Mouse (Mus musculus) lung, postnatal 14 days (tissue): ENCODE measurements at regions not wholly inside any gene's neighbourhood (a gene's known extent, or its start where the extent isn't known, plus 50 kb on each side); places are given as distances from the start of the nearest gene placed in this dataset.

Experiments used
- DNase-seq: peaks from one replicate; pipeline ENCODE4 v3.0.0; 2021

DNA sequence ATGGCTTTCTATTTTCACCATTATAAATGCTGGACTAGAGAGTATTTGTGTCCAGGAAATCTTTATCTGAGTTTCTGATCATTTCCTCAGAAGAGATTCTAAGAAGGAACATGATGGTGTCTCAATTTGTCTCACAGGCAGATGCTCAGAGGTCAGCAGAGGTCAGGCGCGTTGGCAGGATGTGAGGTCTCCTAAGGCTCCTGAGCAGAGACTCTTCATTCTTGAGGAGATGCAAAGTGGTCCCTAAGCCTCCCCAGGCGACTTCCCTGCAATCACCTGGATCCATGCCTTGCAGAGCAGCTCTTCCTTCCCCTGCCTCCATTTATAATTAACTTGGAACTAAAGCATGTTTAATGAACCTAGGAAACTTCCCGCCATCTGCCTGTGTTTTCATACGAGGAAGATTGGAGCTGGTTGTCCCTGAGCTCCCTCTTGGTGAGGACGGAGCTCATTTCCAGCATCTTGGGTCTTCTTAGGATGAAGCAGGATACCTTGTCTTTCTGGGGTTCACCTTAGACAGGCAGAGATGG lies 71.8 kb downstream of the Arf2 start:
- no peak for DNase-seq

DNA sequence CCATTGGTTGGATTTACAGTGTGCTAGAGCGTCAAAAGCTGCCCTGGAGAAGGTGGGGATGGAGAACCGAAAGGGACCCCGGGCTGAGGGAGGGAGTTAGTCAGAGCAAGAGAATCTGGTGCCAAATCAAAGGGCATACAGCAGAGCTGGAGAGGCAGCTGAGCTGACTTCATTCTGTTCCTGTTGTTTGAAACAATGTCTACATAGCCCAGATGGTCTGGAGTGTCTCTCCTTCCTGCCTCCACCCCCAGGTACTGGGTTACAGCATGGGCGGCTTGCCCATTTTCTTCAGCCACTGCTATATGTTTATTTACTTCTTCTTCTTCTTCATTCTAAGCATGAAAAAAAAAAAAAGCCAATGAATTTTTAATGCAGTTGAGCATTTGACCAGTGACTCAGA lies 78.7 kb downstream of the Arf2 start:
- no peak for DNase-seq

DNA sequence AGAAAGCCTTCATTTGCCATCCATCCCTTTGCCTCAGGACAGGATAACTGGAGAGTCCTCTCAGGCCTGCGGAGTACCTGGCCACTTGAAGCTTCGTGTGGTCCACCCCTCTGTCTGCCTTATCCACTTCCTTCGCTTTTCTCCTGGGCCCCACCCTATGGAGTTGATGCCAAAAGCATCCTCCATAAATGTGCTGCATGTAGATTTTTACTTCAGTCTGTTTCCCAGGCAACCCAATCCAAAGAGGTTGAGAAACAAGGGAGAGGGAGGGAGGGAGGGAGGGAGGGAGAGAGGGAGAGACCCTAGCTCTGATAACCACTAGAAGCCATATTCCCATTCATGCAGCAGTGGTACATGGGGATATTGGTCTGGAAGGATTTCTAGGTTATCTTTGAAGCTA lies 80.7 kb upstream of the Crhr1 start:
- no peak for DNase-seq

DNA sequence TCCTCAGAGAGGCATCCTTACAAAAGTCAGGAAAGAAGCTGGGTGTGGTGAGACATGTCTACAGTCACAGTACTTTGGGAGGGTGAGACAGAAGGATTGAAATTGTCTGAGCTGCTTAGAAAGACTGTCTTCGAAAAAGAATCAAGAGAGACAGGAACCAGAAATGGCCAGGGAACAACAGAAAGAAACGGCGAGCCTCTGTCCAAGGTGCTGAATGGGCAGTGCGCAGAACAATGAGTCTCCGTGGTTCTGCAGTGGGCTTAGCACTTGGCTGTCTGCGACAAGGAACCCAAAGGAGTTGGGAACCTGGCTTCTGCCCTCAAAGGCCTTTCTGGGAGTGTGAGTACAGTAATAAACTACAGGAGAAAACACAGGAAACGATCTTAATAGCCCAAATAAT lies 79.4 kb upstream of the Crhr1 start:
- peak; percentile 14 for DNase-seq

DNA sequence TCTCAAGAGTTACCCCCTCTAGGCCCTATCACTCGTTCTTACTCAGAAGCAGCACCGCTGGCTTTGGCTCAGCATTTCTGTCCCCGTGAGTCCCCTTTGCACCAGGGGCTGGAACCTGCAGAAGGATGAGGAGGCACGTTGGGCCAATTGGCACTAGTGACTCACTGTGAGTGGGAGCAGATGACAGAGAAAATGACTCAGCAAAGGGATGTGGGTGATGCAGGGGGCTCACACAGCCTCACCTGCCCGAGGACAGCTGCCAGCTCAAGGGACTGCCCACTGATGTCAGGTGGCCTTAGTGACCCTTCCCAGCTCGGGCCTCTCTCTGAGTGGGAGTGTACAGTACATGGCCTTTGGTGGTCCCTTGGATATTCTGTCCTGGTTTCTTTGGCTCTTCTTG lies 76.7 kb upstream of the Crhr1 start:
- DNase-seq, result no peak

DNA sequence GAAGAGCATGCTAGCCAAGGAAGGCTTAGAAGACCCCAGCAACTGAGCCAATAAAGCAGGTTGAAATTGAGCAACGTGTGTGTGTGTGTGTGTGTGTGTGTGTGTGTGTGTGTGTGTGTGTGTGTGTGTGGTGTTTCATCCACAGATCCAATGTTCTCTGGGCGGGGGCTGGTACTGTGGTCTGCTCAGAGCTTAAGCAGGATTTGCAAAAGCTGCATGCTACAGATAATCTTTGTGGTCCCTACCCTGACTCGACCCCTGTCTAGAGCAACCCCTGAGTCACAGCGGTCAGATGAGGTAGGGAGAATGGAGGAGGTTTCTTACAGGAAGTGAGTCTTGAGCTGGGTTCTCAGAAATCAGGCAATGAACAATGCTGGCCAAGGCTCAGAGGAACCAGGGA lies 75.6 kb upstream of the Crhr1 start:
- DNase-seq, result no peak

DNA sequence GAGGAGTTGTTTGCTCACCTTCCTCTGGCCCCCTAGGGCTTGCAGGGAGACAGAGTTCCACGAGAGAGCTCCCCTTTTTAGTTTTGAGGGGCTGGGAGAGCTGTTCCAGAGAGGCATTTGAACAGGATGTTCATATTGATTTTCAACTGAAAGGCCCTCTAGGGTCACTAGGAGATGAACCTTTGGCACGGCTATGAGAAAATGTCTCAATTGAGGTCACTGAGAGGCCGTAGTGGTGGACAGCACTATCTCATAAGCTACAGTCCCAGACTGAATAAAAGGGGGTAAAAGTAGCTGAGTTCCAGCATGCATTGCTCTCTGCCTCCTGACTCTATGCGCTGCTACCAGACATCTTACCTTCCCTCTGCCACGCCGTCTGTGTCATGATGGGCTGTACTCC lies 74.1 kb upstream of the Crhr1 start:
- no peak for DNase-seq

DNA sequence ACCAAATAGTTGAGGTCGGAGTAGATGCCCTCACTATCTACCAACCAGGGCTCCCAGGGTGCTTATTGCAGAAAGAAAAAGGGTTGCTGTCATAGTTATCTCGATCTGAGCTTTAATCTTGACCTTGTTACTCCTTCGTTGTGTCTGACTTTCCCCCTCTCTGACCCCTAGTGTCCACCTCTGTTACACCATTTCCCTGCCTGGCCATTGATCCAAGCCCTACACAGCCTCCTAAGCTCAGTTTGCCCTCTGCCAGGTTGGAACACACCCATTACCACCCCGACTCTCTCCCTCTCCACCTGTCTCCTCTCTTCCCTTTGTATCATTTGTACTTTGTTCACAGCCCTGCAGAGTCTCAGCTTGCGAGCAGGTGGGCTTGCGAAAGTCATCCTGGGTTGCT lies 73.6 kb upstream of the Crhr1 start:
- no peak for DNase-seq

DNA sequence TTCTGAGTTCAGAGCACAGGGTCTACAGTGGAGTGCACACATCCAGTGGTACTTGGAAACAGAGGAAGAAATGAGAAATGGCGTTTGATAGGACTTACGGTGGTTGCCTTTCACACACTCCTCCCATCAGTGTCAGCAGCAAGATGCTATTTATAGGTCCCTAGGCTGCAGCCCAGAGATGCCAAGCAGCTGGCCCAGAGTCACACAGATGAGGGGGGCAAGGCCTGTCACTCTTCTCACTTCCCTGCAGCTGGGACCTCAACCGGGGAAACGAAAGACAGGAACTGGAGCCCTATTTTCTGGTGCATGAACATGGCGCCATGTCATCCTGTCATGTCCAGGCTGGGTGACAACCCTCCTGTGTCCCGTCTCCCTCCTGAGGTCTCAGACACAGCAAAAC lies 71.3 kb upstream of the Crhr1 start:
- no peak for DNase-seq

DNA sequence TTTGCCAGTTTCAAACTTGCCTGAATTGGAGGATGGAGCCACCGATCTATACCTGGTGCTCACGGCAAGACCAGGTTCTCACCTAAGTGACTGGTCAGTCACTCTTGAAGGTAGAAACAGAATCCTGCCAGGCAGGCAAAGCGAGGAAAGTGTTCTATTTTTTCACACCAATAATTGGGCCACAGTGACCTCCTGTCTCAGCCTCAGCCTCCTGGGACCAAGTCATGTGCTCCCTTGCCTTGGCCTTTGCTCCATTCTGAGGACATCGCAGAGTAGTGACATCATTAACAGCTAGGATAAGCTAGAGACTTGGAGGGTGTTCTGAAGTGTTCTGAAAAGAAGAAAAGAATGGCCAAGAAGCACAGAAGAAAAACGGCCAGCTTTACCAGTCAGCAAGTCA lies 67.5 kb upstream of the Crhr1 start:
- no peak for DNase-seq

DNA sequence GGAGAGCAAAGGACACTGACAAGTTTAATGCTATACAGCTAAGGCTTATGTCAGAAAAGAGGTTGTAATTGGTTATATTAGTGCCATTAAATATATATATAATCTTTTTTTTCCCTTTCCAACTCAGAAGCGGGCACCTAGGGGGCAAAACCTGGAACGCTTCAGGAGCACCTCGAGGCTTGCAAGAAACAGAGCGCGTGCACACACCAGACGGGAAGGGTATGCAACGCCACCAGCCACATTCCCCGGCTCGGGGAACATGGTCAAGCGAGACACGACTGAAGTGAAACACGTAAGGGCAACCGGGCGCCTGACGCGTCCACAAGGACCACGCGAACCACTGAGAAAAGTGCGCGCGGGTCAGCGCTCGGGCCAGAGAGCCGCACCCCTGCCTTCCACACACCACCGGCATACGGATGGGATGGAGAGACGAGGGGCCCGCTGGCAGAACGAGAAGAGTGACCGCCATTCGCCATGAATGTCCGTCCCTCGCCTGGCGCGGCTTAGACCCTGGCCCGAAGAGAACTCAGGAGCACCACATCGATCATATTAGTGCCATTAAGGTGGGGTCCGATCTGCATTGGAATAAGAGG lies 60.0 kb upstream of the Crhr1 start:
- DNase-seq, result no peak

DNA sequence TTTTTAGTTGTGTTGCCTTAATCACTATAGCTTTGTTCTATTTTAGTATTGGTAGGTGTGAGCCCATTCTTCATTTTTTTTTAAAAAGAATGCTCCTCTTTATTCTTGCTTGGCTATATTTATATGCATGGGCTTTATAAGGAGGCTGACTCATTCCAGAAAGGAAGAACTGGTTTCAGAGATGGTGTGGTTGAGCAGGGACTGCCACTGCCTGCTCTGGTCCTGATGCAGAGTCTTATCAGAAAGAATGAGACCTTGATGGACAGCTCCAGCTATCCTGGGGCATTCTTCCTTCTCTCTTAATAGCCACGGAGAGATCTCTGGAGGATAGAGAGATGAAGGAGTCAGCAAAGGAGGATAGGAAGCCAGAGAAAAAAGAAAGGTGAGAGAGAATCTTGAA lies 57.9 kb upstream of the Crhr1 start:
- DNase-seq, result no peak

DNA sequence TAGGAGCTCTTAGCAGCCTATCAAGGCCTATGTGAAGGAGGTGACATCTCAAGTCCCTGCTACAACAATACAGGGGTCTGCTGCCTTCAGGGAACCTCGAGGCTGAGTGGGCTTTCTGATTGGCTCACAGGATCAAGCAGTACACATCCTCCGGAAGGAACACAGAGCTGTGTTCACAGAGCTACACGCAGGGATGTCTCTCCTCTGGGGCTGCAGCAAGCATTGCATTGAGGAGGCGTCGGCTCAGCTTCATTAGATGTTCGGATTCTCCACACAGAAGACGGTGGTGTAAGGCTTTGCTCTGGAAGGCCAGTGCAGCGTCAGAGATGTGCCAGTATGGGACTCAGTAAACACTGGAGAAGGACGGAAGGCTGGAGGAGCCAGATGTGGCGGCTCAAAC lies 57.3 kb upstream of the Crhr1 start:
- no peak for DNase-seq

DNA sequence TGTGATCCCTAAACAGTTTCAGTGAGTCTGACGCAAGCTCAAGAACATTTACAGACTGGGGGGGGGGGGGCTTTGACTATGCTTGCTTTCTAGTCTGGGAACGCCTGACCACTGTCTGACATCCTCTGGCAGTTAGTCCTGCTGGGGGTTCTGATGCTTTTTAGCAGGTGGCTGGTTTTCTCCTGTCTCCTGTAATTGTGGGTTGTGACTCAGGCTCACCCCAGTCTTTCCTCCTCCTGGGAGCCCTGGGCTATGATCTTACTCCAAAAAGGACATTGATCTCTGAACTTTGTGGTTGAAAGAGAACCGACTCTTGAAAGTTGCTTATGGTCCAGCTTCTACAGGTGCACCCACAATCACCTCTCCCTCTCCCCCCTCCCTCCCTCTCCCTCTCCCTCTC lies 50.6 kb upstream of the Crhr1 start:
- DNase-seq, result no peak
